Mouse (Mus musculus): ENCODE data around the gene Pomt2.

DNA sequence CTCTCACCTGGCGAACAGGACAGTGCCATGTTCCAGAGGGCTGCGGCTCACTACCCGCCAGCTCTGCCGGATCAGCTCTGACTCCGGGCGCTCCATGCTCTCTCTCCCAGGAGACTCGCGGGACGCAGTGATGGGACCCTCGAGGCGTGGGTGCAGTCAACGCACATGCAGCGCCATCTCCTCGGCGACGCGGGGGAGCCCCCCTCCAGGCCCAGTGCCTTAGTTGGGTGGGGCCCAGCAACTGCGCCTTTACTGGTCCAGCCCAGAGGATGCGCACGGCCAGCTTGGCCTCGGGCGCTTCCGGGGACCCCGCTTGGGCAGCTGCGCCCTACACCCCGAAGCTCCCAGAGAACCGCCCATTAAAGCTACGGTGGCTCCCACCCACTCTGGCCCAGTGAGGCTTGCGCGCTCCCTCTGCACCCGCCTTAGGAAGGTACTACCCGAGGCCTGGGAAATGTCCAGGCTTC, 45.6 kb downstream of the Pomt2 start, which contains the start of gene Ngb:
- TF ChIP-seq CTCF (IDR thresholded peaks at IDR 0.05; ENCODE audit: control insufficient read depth, insufficient read depth, low read length) = no peak
- no peak for TF ChIP-seq POLR2A (IDR thresholded peaks at IDR 0.05; ENCODE audit: borderline replicate concordance, control insufficient read depth, low read depth, low read length)
